Mouse (Mus musculus) cerebellum, adult 11-12 months (tissue): Measurements from ENCODE around the gene Nxnl1.
"Not testable (repeated sequence)": the region's sequence is repeated elsewhere in the genome, so short reads cannot be mapped to it uniquely, and the experiment has no call there.

Source experiments
- DNase-seq: peaks from one replicate; pipeline ENCODE4 v3.0.0; 2022

Gene Nxnl1

DNA sequence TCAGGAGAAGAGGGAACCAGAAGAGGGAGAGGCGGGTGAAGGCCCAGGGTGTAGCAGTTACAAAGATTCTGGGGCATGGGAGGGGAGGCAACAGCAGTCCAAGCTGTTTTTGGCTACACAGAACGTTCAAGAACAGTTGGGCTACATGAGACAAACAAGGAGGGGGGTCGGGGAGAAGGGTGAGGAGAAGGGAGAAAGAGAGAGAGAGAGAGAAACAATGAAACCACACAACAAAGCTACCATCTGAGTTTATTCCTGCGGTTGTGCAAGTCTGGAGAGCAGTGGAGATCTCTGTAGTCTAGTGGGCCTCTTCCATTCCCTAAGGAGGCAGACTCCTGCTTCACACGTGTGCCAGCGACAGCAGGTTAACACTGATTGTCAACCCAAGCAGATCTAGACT, 12.4 kb downstream of the Nxnl1 start:
- no peak for DNase-seq

DNA sequence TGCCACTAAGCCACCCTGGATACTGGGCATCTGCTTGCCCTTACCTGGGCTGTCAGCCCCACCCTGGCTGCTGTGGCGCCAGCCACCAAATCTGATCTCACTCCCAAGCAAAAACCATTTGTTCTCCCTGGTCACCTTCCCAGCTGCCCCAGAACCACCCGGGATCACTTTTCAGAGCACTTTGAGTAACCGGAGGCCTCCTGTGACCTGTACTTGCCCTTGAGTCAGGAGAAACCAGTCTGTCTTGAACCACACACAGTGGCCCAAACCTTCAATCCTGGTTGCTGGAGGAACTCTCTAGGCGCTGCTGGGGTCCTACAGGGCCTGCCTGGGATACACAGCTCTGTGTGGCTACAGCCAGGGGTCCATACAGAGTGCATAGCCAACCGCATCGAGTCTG, 13.6 kb downstream of the Nxnl1 start:
- DNase-seq, result no peak

DNA sequence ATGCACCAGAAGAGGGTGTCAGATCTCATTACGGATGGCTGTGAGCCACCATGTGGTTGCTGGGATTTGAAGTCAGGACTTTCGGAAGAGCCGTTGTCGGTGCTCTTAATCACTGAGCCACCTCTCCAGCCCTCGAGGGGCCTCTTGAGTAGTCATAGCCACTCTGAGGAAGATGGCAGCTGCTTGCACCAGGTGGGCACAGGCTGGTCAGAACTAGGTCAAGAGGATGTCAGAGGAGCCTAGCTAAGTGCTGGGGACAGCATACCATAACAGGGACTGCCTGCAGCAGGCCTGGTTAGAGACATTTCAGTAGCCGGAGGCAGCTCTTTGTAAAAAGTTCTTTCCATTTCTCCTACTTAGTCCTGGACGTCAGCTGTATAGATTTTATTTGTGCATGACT, 15.6 kb downstream of the Nxnl1 start:
- DNase-seq, result no peak

DNA sequence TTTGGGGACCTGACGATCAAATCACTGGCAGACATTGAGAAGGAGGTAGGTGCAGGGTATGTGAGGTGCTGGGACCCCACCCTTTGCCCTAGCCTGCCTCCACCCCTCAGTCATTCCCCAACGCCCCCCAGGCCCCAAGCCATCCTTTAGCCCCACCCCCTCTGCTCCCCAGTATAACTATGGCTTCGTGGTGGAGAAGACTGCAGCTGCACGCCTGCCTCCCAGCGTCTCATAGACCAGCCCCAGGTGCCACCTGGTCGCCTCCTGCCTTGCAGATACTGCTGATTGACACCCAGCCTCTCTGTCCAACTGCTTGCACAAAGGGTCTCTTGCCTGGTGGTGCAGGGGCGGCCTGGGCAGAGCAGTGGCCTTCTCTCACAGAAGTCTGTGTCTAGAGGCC, 18.8 kb downstream of the Nxnl1 start:
- DNase-seq, result no peak

DNA sequence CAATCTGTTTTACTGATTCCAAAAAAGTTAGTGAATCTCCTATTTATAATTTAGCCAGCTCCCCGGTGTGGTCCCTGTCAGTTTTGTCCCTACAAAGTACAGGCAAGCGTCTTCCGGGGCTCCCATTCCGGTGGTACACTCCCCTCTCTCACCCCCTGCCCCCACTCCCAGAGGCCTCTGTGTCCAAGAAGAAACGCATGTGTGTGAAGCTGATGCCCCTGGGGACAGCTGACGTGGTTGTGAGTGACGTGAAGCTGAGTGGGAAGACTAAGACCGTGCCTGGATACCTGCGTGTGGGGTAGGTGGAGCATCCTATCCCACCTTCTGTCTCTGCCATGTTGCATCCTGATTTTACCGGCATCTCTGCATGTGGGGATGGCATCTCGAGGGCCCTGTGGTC, 21.3 kb downstream of the Nxnl1 start:
- no peak for DNase-seq

DNA sequence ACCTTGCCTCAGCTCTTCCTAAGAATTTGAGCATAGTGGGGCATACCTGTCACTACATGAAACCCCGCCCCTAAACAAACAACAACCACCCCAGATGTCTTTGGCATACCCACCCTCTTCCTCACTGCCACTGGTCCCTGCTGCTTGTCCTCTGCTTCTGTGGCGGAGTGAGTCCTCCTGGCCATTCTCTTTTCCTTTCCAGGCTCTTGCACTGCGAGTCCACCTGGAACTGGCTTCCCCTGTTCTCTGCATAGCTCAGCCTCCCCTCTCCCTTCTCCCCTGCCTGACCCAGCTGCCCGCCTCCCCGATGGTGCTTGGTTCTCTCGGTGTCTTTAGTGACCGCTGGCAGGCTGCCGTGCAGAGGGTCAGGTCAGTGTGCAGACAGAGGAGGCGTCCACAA, 22.6 kb downstream of the Nxnl1 start:
- peak; percentile 54 for DNase-seq

DNA sequence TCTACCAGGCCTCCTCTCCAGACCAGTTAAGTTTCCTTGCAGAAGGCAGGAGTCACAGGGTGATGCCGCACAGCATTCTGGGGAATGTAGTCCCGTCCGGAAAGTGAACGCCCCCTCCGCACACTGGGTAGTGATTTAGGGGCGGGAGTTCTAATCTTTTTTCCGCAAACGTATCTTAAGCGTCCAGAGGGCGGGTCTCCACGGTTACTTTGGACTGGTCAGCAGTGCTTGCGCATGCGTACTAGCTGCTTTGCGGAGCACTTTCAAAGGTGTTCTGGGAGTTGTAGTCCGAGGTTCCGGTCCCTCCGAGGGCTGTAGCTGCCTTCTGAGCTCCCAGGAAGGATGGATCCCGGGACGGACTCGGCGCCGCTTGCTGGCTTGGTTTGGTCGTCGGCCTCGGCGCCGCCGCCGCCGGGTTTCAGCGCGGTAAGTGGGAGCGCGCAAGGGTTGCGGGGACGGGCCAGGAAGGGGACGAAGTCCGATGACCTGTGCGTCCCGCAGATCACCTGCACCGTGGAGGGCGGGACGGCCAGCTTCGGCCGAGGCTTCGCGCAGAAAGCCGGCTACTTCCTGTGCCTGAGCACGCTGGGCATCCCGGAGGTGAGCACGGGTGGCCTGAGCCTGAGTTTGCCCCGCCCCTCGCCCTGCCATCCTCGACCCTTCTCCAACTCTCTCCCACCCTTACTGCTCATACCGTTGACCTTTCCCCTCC, 23.6 kb downstream of the Nxnl1 start, which contains the start of gene Mvb12a:
Mvb12a (plus strand) TSS at position 291 of the 712 bp plus-strand sequence.
- DNase-seq, result peak; percentile 99

DNA sequence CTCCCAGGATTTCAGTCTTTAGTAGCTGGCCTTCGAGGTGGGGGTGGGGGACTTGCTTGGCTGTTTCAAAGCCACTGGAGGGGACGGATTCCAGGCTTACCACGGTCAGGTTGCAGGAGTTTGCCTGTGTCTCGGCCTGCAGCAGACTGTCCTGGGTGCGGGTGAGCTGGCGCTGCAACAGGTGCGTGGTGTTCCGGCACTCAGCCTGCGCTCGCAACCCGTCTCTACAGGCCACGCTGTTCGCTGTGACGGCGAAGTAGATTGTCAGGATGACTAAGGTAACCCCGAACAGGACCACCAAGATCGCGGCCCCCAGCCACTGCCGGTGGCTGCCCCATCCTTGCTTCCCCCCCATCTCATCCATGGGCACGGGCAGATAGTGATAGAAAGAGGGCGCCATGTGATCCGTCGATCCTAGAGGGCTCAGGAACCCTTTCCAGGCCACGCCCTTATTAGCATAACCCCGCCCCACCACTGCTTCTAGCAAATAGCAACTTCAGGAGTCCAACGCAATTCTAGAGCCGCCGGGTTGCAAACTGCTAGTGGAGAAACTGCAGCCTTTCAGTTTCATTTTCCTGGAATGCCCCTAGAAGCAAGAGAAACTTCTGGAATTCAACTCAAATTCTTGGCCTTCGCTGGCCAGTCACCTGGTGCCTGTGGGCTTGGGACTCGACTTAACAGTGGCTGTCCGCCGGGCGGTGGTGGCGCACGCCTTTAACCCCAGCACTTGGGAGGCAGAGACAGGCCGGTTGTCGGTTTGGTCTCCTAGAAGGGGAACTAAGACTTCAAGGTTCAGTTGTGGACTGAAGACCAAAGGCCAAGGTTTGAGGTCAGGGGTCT, 29.2 kb downstream of the Nxnl1 start, which contains the start of gene Bst2:
Bst2 (minus strand) TSS at position 429 of the 840 bp plus-strand sequence.
- DNase-seq, result no peak

DNA sequence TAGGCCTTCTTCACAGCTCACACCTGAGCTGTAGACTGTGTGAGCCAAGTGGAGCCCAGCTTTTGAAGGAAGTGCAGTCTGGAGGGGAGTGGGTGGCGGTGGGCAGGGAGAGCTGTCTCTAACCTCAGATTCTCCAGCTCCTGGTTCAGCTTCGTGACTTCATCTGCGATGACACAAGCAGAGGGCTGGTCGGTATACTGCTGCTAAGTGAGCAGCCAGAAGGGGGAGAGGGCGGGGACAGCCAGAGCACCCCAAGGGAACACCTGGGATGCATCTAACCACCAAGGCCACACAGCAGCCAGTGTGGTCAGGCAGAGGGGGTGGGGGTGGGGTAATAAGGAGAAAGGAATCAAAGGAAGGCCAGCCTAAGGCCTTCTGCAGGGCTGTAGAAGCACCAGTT, 30.7 kb downstream of the Nxnl1 start:
- DNase-seq, result no peak

DNA sequence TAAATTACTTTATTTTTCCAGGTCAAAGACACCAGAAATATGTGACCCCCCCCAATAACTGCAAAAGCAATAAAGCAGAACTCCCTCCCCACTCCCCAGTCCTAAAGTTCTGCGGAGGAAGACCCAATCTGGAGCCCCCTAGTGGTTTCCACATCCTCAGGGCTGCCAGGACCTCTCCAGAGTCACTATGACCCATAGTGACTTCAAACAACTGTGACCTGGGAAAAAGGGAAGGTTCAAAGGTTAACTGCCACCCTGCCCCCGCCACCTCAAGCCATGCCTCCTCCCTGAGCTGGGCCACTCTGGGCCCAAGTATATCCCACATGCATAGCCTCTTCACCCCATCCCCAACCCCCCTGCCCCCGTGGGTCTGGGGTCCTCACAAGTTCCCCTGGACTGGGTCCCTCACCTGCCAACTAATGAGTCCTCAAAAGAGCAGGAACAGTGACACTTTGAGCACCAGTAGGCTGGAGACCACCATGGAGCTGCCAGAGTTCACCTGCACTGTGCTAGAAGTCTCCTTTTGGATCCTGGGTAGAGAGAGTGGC, 32.1 kb downstream of the Nxnl1 start:
- DNase-seq, result no peak

DNA sequence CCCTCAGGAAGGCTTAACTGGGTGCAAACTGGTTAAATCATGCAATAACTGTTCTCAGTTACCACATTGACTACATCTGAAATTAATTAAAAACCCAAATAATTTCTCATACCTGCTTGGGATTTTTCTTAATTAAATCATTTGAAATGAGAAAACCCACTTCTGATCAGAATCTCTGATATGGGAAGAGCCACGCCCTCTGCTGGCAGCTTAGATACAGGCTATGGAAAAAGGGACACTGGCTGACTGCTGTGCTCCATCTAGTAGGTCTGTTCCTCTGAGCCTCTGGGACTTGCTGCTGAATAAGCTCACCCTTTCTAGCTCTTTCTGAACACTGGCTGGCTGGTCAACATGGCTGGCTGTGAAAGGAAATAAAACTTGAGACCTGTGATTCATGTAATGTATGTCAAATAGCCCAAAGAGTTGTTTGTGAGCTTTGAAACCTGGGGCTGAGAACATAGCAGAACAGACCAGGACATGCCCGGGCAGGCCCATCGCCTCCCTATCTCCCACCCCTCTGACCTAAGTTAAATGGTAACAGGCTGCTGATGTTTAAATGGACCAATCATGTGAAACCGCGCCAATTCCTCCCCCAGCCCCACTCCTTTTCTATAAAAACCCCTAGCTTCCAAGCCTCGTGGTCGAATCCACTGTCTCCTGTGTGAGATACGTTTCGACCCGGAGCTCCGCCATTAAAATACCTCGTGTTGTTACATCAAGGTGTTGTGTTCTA, 35.5 kb downstream of the Nxnl1 start:
- DNase-seq, result peak; percentile 70

DNA sequence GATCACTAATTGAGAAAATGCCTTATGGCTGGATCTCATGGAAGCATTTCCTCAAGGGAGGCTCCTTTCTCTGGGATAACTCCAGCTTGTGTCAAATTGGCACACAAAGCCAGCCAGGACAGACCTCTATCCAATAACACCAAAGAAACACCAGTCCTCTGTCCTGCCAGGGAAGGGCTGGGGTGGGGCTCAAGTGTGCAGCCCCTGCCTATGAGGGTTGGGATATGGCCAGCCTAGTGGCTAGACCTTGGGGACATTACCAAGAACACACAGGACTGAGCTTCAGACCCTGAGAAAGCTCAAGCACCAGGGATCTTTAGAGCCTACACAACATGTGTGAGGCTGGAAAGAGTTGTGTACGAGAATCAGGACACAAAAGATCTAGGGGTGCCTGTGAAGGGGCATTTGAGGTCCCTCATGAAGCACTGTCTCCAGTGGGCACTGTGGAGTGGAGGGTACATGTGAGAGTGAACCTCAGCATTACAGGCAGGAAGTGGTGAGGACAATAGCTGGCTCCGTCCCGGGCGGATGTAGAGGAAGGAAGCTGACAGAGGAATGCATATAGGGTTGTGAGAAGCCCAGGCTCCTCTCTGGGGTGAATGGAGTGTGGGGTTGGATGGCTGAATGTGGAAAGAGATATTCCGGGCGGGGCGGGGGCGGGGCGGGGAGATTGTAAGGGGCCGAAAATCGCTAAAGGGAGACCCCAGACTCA, 37.9 kb downstream of the Nxnl1 start:
- DNase-seq, result no peak

DNA sequence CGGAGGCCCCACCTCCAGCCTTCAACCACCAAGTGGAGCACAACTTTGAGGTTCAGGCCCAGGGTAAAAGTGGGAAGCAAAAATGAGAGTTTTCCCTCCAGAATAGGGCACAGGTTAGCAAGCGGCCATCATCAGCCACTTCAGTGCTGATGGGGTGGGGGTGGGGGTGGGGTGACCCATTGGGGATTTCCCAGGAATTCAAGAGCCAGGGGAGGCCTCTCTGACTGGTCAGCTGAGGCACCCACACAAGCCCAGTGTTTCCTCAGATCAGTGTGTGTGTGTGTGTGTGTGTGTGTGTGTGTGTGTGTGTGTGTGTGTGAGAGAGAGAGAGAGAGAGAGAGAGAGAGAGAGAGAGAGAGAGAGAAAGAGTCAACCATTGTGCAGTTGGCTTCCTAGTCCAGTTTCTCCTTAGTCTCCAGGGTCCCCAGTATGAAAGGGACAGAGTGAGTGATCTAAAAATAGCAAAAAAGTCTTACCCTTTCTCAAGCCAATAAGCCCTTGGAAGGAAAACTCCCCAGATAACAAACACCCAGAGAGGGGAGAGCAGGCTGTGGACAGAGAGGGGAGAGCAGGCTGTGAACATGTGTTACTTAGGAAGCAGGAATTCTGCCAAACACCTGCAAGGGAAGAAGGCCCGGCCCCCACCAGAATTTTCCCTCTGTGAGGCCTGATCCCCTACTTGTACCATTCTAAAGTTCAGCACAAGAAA, 39.1 kb downstream of the Nxnl1 start:
- no peak for DNase-seq

DNA sequence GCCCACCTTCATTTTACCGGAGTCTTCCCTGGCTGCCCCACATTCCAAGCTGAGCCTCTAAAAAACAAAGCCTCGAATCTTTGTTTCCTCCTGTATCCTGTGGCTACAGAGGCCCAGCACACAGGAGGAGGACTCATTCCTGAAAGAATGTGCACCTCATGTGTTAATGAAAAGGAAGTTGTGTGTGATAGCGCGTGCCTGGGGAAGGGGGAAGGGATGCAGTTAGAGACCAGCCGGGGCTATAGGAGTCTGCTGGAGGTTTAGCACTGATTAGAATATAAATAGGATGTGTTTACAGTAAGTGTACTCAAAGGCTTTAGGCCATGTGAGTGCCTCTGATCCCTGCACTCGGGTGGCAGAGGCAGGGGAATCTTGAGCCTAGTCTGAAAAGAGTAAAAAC, 40.1 kb downstream of the Nxnl1 start:
- DNase-seq, result no peak

DNA sequence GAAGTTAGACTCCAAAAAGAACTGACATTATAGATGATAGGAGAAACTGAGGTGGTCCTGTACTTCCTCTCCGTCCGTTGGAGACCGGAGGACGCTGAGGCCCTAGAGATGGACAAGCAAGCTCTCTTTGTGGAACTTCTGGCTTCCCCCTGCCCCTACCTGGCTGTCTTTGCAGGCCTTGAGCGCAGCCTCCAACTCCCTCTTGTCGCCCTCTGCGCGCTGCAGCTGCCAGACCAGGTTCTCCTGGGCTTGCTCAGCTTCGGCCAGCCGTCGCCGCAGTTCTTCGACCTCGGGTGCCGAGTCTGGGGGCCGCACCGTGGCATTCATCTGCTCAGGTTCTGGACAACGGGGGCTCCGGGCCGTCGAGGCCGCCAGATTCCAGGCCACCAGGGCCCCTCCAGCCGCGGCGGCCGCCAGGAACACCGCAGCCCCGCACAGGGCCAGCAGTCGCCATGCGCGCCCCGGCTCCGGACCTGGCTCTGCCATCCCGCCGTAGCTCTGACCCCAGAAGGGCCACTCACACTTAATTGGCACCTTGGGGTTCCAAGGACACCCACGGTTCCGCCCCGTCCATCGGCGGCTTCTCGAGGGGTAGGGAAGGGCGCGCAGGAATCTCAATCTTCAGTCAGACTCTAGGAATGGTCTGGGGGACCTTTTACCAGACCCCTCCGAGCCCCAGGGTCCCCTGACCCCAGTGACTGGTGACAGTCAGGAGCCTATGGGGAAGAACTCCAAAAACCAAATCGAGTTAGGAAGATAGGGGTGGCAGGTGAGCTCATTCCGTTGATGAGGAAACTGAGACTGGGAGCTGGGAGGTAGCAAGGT, 41.0 kb downstream of the Nxnl1 start, which contains the start of gene Ccdc194:
Ccdc194 (minus strand) TSS at position 486 of the 825 bp plus-strand sequence.
- DNase-seq, result no peak

DNA sequence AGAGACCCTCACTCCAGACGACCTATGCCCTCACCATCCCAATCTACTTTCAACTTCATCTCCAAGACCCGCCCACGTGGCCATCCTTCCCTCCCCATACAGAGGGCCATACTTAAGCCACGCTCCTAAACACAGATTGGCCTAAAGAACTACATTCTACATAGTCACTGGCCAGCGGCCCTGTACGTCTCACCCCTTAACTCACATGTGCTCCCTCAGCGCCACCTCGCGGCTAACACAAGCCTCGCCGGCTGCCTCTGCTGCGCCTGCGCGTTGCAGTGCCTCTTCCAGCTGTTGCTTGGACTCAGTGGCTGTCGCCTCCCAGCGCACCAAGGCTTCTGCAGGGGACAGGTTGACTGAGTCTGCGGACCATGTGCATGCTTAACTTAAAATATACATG, 44.8 kb downstream of the Nxnl1 start:
- DNase-seq, result peak; percentile 88

DNA sequence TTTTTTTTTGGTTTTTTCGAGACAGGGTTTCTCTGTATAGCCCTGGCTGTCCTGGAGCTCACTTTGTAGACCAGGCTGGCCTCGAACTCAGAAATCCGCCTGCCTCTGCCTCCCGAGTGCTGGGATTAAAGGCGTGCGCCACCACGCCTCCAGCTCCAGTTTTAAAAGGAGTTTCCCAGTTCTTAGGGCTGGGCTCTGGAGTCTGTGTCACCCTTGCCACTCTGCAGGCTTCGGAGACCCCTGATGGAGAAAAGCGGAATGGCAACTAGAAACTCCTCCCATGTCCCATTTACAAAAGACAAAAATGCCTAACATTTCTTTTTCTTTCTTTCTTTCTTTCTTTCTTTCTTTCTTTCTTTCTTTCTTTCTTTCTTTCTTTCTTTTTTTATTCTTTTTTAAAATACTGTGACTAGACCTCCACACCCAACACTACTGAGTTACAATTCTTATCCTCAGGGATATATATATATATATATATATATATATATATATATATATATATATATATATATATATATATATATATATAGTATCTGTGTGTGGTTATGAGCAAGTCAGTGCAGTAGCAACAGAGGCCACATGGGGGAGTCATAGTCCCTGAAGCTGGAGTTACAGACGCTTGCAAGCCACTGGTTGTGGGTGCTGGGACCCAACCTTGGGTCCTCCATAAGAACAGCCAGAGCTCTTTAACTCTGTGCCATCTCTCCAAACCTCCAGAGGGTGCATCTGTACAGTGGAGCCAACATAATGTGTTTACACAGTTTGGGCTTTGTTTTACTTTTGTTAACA, 47.2 kb downstream of the Nxnl1 start:
- DNase-seq, result not testable (repeated sequence)

DNA sequence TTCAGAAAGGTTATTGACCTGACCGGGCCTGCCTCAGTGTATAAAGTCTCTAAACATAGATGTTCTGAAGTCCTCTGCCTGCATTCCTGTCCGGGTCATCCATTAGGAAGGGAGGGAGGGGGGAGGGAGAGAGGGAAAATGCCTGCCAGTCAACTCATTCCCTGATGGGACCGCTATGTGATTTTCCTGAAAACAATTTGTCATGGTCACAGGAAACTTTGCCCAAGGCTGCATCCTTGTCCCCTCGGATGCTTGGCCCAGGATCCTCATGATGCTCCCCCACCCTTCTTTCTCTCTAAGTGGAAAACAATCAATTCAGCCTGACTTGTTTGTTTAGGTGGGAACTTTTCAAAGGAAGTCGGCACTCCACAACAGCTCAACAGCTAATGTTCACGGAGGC, 49.6 kb downstream of the Nxnl1 start:
- DNase-seq, result no peak

DNA sequence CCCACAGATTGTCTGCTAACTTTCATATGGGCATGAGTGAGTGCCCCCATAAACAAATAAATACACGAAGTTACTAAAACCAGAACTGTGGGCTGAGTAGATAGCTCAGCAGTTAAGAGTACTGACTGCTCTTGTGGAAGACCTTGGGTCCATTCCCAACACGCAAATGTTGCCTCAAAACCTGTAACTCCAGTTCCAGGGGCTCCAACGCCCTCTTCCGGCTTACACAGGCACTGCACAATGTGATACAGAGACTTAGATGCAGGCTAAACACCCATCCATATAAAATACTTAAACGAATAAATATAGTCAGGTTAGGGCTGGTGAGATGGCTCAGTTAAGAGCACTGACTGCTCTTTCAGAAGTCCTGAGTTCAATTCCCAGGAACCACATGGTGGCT, 51.4 kb downstream of the Nxnl1 start:
- no peak for DNase-seq
